Mouse (Mus musculus): ENCODE results near the gene Tmem37.

- TF ChIP-seq CTCF (IDR thresholded peaks at IDR 0.05) (no peak), EP300 (IDR thresholded peaks at IDR 0.05) (no peak)
Measured at GRCm38 (mm10) chr1:120099483-120099882, 25.6 kb upstream of the Tmem37 start.

Data from lung, postnatal 0 days (tissue).